Mouse (Mus musculus) neural tube, embryonic 14.5 days (tissue): Measurements from ENCODE around the gene Slc25a28. TPM values are rescaled to one million over a fixed set of nuclear protein-coding genes. Genes with fewer than 3 reads are reported as not detected.

Experiments used
- ATAC-seq: fragments of 200-750 bp; cut with Nextera tagmentation; 2 replicates; pipeline ENCODE4 v1.8.0; 2017; ENCODE audit warnings: low read depth, mild to moderate bottlenecking, moderate TSS enrichment, moderate library complexity
- H3K27ac ChIP-seq: fragments of 300-500 bp; sonication (generic); 2 replicates; pipeline ENCODE4 v1.5.1; 2014; ENCODE audit warnings: low read depth, mild to moderate bottlenecking, control low read depth, low read length, moderate library complexity, mixed read lengths
- H3K27me3 ChIP-seq: fragments of 300-500 bp; sonication (generic); 2 replicates; pipeline ENCODE4 v1.6.1; 2014; ENCODE audit warnings: low read length; ENCODE audit not compliant: control insufficient read depth, insufficient read depth
- H3K36me3 ChIP-seq: fragments of 300-500 bp; sonication (generic); 2 replicates; pipeline ENCODE4 v1.6.1; 2014; ENCODE audit warnings: low read length, mixed read lengths; ENCODE audit not compliant: control insufficient read depth, insufficient read depth
- H3K4me1 ChIP-seq: fragments of 300-500 bp; sonication (generic); 2 replicates; pipeline ENCODE4 v1.6.1; 2014; ENCODE audit warnings: low read length; ENCODE audit not compliant: control insufficient read depth, insufficient read depth
- H3K4me2 ChIP-seq: fragments of 300-500 bp; sonication (generic); 2 replicates; pipeline ENCODE4 v1.6.1; 2014; ENCODE audit warnings: mild to moderate bottlenecking, low read depth, low read length, control low read depth
- H3K4me3 ChIP-seq: fragments of 300-500 bp; sonication (generic); 2 replicates; pipeline ENCODE4 v1.5.1; 2014; ENCODE audit warnings: low read depth, low read length, control low read depth, mixed read lengths
- H3K9ac ChIP-seq: fragments of 300-500 bp; sonication (generic); replicated peaks from 2 replicates; pipeline ENCODE4 v1.6.1; 2014; ENCODE audit warnings: low read depth, mild to moderate bottlenecking, control low read depth, low read length, mixed read lengths
- H3K9me3 ChIP-seq: fragments of 300-500 bp; sonication (generic); 2 replicates; pipeline ENCODE4 v1.6.1; 2016; ENCODE audit warnings: low read length; ENCODE audit not compliant: control insufficient read depth
- WGBS: fragments of 180-500 bp; shearing (Covaris S2); extraction: QIAGEN DNeasy Blood & Tissue Kit; methylation state at CpG from one replicate; pipeline ENCODE4 v1.1.7; 2014; 5-methylcytosine and 5-hydroxymethylcytosine counted together
- microRNA-seq: library from miRNA; unstranded; fragments of <30 nt; microRNA quantifications from one replicate; pipeline ENCODE4, GENCODE M21; 2016
- polyA plus RNA-seq: library from polyadenylated mRNA; unstranded; fragments of >200 nt; fragmentation: Nextera tagmentation; extraction: Ambion mirVana; gene quantifications from 2 replicates; pipeline ENCODE4 v1.2.1, GENCODE M21; 2014

Gene Slc25a28
- polyA plus RNA-seq, 1 experiment from 2014 or later: 15.5 TPM

DNA sequence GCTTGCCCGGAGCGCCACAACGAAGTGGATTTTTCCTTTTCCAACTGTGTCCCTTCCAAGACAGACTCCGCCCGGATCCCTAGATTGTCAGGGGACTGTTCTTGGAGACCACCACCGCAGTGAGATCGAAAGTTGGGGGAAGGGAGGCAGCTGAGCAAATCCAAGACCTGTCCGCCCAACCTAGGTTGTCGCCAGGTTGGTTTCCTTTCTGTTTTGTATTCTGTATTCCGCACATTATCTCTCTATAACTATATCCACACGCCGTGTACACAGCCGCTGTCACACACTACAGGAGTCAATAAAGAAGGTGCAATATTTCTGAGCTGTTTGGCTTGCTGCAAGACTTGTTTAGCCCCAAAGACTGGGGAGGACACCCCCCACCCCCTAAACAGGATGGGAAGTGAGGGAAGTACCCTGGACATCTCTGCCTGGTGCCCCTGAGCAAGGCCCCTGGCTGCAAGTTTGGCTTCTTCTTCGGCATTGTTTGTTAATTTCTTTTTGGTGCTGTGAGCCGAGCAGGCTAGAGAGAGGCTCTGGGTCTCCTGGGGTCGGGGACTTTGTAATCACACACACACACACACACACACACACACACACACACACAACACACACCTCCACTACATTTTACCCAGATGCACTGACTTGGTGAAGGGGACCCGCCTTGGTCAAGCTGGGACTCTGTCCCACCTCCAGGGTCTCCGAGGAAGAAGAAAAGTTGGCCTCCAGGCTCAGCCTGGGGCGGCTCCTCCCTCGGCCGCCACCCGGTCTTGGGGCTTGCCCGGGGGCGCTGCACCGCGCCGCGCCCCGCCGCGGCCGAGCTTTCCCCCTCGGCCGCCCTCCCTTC lies 58.9 kb downstream of the Slc25a28 start:
- Histone ChIP-seq H3K4me1 (0 out of 2 replicates have a peak, but pooled peaks cover 3% of the 10 kb centered on the region), H3K27ac (no peak overlapping the region), H3K36me3 (no peaks in the 10 kb centered on the region), H3K4me2 (peak overlapping the region; percentile 26), H3K9me3 (no peaks in the 10 kb centered on the region), H3K9ac (no peak overlapping the region), H3K4me3 (peak overlapping the region; percentile 19; the same call in 1 of the 2 replicates), H3K27me3 (peaks cover 62% of the 10 kb centered on the region)
- WGBS: under 1% methylated on average over 32 of the region's 34 CpGs
- ATAC-seq: no peak

DNA sequence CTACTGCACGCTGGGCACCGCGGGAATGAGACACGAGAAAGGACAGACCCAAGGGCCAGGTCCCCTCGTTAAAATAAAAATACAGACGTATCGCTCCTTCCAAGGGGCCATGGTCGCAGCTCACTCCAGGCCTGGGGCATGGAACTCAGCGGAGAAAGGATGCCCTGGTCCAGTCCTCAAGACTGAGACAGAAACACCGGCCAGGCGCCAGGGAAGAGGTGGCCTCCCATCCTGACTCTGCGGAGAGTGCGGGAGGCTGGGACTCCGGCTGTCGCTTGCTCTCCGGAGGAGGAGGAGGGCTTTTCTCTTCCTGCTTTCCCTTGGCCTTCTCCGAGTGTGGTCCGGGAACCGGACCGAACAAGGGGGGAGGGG lies 59.6 kb downstream of the Slc25a28 start:
- Histone ChIP-seq H3K9me3 (no peaks in the 10 kb centered on the region), H3K27me3 (peaks cover 61% of the 10 kb centered on the region), H3K4me3 (peak overlapping the region; percentile 3; the same call in 1 of the 2 replicates), H3K9ac (no peak overlapping the region), H3K4me2 (no peak overlapping the region), H3K27ac (no peak overlapping the region), H3K4me1 (0 out of 2 replicates have a peak, but pooled peaks cover 3% of the 10 kb centered on the region), H3K36me3 (no peaks in the 10 kb centered on the region)
- no peak for ATAC-seq
- WGBS: under 1% methylated on average over 19 of the region's 20 CpGs

DNA sequence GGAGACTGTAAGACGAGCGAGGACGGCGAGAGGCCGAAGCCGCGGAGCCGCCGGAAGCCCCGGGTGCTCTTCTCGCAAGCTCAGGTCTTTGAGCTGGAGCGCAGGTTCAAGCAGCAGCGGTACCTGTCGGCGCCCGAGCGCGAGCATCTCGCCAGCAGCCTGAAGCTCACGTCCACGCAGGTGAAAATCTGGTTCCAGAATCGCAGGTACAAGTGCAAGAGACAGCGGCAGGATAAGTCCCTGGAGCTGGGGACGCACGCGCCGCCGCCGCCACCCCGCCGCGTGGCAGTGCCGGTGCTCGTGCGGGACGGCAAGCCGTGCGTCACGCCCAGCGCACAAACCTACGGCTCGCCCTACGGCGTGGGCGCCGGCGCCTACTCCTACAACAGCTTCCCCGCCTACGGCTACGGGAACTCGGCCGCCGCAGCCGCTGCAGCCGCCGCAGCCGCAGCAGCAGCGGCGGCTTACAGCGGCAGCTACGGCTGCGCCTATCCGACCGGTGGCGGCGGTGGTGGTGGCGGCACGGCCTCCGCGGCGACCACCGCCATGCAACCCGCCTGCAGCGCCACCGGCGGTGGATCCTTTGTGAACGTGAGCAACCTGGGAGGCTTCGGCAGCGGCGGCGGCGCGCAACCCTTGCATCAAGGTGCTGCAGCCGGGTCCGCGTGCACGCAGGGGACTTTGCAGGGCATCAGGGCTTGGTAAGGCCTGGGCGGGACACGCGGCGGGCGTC lies 60.2 kb downstream of the Slc25a28 start:
- H3K4me2 ChIP-seq: peak overlapping the region; percentile 27; the same call in 1 of the 2 replicates
- WGBS: under 1% methylated on average over 89 of the region's 92 CpGs
- peak overlapping the region; percentile 4; the same call in 1 of the 2 replicates for H3K4me3 ChIP-seq
- no peak overlapping the region for H3K9ac ChIP-seq
- ATAC-seq: no peak
- no peaks in the 10 kb centered on the region for H3K9me3 ChIP-seq
- 0 out of 2 replicates have a peak, but pooled peaks cover 3% of the 10 kb centered on the region for H3K4me1 ChIP-seq
- H3K27me3 ChIP-seq: peaks cover 61% of the 10 kb centered on the region
- H3K27ac ChIP-seq: no peak overlapping the region
- H3K36me3 ChIP-seq: no peaks in the 10 kb centered on the region

Small RNAs within 50 kb of the gene (microRNA-seq; reads per million reads assigned to microRNA genes)
- gene Gm22646: not detected

Other genes starting within 250 kb of the Slc25a28 start
- 4.9 and 7.4 TPM in 2 replicates for gene Cnnm1, start 234.4 kb downstream of the Slc25a28 start, polyA plus RNA-seq
- gene Got1, start 150.3 kb downstream of the Slc25a28 start, polyA plus RNA-seq: 81.8 and 99.5 TPM in 2 replicates
- not detected in 2 replicates for gene Nkx2-3, start 62.6 kb downstream of the Slc25a28 start, polyA plus RNA-seq
- 13.7 and 14.5 TPM in 2 replicates for gene Entpd7, start 14.8 kb upstream of the Slc25a28 start, polyA plus RNA-seq
- 6.5 and 7.0 TPM in 2 replicates for gene Cutc, start 78.1 kb upstream of the Slc25a28 start, polyA plus RNA-seq
- 11.6 and 12.0 TPM in 2 replicates for gene Cox15, start 78.1 kb upstream of the Slc25a28 start, polyA plus RNA-seq
- 0.06 and 0.24 TPM in 2 replicates for gene Abcc2, start 107.3 kb upstream of the Slc25a28 start, polyA plus RNA-seq